Mouse (Mus musculus) hindbrain, embryonic 16.5 days (tissue): Measurements from ENCODE around the gene Map3k6. TPM values are rescaled to one million over a fixed set of nuclear protein-coding genes. Genes with fewer than 3 reads are reported as not detected.

Source experiments
- ATAC-seq: fragments of 200-750 bp; cut with Nextera tagmentation; 2 replicates; pipeline ENCODE4 v1.8.0; 2017; ENCODE audit warnings: moderate TSS enrichment, moderate library complexity
- H3K27ac ChIP-seq: fragments of 300-500 bp; sonication (generic); 2 replicates; pipeline ENCODE4 v1.5.1; 2014; ENCODE audit warnings: low read depth, mild to moderate bottlenecking, control low read depth, low read length, moderate library complexity
- H3K27me3 ChIP-seq: fragments of 300-500 bp; sonication (generic); replicated peaks from 2 replicates; pipeline ENCODE4 v1.6.1; 2014; ENCODE audit warnings: low read length; ENCODE audit not compliant: control insufficient read depth, insufficient read depth
- H3K36me3 ChIP-seq: fragments of 300-500 bp; sonication (generic); 2 replicates; pipeline ENCODE4 v1.6.1; 2014; ENCODE audit warnings: mild to moderate bottlenecking, low read length, moderate library complexity, mixed read lengths; ENCODE audit not compliant: control insufficient read depth, insufficient read depth
- H3K4me1 ChIP-seq: fragments of 300-500 bp; sonication (generic); 2 replicates; pipeline ENCODE4 v1.6.1; 2014; ENCODE audit warnings: low read depth, low read length; ENCODE audit not compliant: control insufficient read depth, insufficient read depth
- H3K4me2 ChIP-seq: fragments of 300-500 bp; sonication (generic); 2 replicates; pipeline ENCODE4 v1.6.1; 2014; ENCODE audit warnings: mild to moderate bottlenecking, low read length, control low read depth, moderate library complexity
- H3K4me3 ChIP-seq: fragments of 300-500 bp; sonication (generic); 2 replicates; pipeline ENCODE4 v1.5.1; 2014; ENCODE audit warnings: mild to moderate bottlenecking, low read length, control low read depth, moderate library complexity
- H3K9ac ChIP-seq: fragments of 300-500 bp; sonication (generic); 2 replicates; pipeline ENCODE4 v1.6.1; 2014; ENCODE audit warnings: low read depth, mild to moderate bottlenecking, control low read depth, low read length, moderate library complexity
- H3K9me3 ChIP-seq: fragments of 300-500 bp; sonication (generic); 2 replicates; pipeline ENCODE4 v1.6.1; 2014; ENCODE audit warnings: mild to moderate bottlenecking, low read length, moderate library complexity; ENCODE audit not compliant: control insufficient read depth
- WGBS: fragments of 180-500 bp; shearing (Covaris S2); extraction: QIAGEN DNeasy Blood & Tissue Kit; methylation state at CpG from one replicate; pipeline ENCODE4 v1.1.7; 2014; 5-methylcytosine and 5-hydroxymethylcytosine counted together
- polyA plus RNA-seq: library from polyadenylated mRNA; unstranded; fragments of >200 nt; fragmentation: Nextera tagmentation; extraction: Ambion mirVana; gene quantifications from 2 replicates; pipeline ENCODE4 v1.2.1, GENCODE M21; 2015

Map3k6 gene
- polyA plus RNA-seq, 1 experiment from 2014 or later = 4.2 TPM

- H3K4me3 ChIP-seq = no peak overlapping the region
- H3K9ac ChIP-seq = no peak overlapping the region
- H3K27ac ChIP-seq = 0 out of 2 replicates have a peak overlapping the region, but pooled peaks have one; percentile 25
- no peaks in the 10 kb centered on the region for H3K27me3 ChIP-seq
- H3K36me3 ChIP-seq = no peaks in the 10 kb centered on the region
- peaks cover 12% of the 10 kb centered on the region for H3K4me1 ChIP-seq
- WGBS = 47% methylated on average over 7 of the region's 7 CpGs
- no peak overlapping the region for H3K4me2 ChIP-seq
- no peaks in the 10 kb centered on the region for H3K9me3 ChIP-seq
- ATAC-seq = no peak
Measured at GRCm38 (mm10) chr4:133281513-133281912, 40.9 kb downstream of the Map3k6 start.

DNA sequence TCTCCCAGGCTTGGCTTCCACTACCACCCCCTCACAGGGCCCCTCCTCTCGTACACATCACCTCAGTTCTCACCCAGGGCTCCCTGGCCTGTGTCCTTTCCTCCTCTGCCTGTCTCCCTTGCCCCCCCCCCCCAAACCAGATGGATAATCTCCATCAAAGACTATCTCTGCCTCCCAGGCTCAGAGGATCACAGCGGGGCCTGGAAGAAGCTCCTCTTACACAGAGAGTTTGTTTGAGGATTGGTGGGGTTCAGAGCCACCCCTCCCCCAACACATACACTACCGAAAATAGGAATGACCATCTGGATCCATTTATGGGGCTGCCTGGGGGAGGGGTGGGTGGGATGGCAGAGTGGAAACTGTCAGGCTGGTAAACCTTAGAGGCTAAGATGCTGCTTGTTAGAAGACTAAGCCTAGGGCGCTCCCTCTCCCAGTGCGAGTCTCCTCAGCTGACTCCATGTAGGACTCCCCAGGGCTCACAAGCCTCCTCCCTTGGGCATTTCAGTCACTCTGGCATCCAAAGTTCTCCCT lies 41.4 kb downstream of the Map3k6 start:
- Histone ChIP-seq H3K36me3 (no peaks in the 10 kb centered on the region), H3K4me1 (peaks cover 9% of the 10 kb centered on the region; the same call in 1 of the 2 replicates), H3K4me2 (no peak overlapping the region), H3K4me3 (no peak overlapping the region), H3K9me3 (no peaks in the 10 kb centered on the region), H3K27ac (peak overlapping the region; percentile 44; the same call in 1 of the 2 replicates), H3K27me3 (no peaks in the 10 kb centered on the region), H3K9ac (peak overlapping the region; percentile 22; the same call in 1 of the 2 replicates)
- WGBS = 24% methylated on average over 5 of the region's 5 CpGs
- no peak for ATAC-seq

DNA sequence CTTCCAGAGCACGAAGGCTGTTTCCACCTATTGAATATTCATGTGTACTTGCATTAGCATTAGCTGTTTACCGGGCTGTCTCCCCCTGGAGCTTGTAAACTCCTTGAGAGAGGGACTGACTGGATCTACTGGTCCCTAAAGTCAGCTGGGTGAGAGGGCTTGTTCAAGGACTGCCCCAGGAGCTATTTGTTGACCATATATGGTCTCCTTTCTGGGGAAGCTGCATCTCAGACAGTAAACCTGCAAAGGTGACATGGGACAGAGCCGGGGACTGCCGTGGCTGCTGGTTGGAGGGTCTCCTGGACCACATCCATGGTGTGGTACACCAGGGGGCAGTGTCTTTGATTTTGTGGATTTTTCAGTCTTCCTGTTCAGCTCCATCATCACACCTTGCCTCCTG lies 42.0 kb downstream of the Map3k6 start:
- no peak overlapping the region for H3K4me3 ChIP-seq
- H3K9ac ChIP-seq = no peak overlapping the region; the same call in 1 of the 2 replicates
- H3K36me3 ChIP-seq = no peaks in the 10 kb centered on the region
- H3K4me1 ChIP-seq = peaks cover 9% of the 10 kb centered on the region; the same call in 1 of the 2 replicates
- H3K27me3 ChIP-seq = no peaks in the 10 kb centered on the region
- H3K27ac ChIP-seq = peak overlapping the region; percentile 44; the same call in 1 of the 2 replicates
- ATAC-seq = no peak
- 28% methylated on average over 4 of the region's 4 CpGs for WGBS
- no peak overlapping the region for H3K4me2 ChIP-seq
- H3K9me3 ChIP-seq = no peaks in the 10 kb centered on the region

DNA sequence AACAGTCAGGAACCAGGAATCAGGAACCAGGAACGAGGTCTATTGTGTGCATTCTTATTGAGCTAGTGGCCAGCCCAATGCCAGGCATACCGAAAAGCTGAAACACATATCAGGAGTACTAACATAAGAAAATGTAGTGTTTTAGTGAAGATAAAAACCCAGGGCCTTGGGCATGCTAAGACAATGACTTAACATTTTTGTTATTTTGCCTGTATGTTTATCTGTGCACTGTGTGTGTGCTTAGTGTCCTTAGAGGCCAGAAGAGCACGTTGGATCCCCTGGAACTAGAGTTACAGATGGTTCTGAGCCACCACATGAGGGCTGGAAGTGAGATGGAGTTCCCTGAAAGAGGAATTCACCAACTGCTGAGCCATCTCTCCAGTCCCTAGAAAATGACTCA lies 44.7 kb downstream of the Map3k6 start:
- 77% methylated on average over 3 of the region's 3 CpGs for WGBS
- Histone ChIP-seq H3K36me3 (no peaks in the 10 kb centered on the region), H3K9me3 (no peaks in the 10 kb centered on the region), H3K27ac (no peak overlapping the region), H3K4me1 (peaks cover 6% of the 10 kb centered on the region; the same call in 1 of the 2 replicates), H3K27me3 (no peaks in the 10 kb centered on the region), H3K9ac (no peak overlapping the region), H3K4me3 (no peak overlapping the region), H3K4me2 (no peak overlapping the region)
- ATAC-seq = no peak

DNA sequence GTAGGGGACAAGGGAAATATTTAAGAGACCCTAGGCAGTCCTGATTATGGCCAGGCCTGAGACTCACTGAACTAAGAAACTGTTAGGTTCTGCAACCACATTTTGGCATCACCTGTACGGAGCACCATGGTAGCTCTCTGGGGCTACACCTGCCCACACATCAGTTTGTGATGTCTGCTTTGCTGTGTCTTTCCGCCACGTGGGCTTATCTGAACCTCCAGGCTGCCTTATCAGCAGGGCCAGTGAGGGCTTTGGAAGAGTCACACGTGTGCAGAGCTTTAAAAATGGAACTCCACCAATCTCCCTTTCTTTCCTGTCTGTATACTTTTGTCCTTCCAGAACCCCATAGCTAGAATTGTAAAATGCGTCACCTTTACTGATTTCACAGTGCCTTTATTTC lies 45.3 kb downstream of the Map3k6 start:
- Histone ChIP-seq H3K27ac (no peak overlapping the region), H3K4me1 (peaks cover 6% of the 10 kb centered on the region; the same call in 1 of the 2 replicates), H3K36me3 (no peaks in the 10 kb centered on the region), H3K9me3 (no peaks in the 10 kb centered on the region), H3K4me3 (no peak overlapping the region), H3K27me3 (no peaks in the 10 kb centered on the region), H3K9ac (no peak overlapping the region), H3K4me2 (no peak overlapping the region)
- WGBS = 85% methylated on average over 5 of the region's 5 CpGs
- ATAC-seq = no peak

DNA sequence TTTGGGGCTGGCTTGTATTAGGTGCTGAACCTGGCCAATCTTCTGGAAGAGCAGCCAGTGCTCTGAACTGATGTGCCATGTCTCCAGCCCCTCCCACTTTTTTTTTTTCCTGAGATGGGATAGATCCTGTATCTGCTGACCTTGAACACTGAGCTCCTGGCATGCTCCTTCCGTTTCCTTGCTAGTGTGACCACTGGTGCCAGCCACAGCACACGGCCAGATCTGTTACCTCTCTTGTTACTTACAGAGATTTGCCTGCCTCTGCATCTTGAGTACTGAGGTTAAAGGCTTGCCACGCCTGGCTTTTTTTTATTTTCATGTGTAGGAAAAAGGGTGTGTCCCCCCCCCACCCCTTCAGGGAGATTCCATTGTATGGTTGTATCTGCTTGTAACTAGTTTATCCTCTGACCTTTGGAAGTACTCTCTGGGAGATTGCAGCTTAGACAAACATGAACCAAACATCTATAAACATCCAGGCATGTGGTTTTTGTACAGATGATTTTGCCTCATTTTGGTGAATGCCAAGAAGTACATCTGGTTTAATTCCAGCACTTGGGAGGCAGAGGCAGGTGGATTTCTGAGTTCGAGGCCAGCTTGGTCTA lies 46.0 kb downstream of the Map3k6 start:
- Histone ChIP-seq H3K27me3 (no peaks in the 10 kb centered on the region), H3K4me3 (no peak overlapping the region), H3K36me3 (no peaks in the 10 kb centered on the region; the same call in 1 of the 2 replicates), H3K9ac (no peak overlapping the region), H3K9me3 (no peaks in the 10 kb centered on the region), H3K4me1 (peaks cover 6% of the 10 kb centered on the region; the same call in 1 of the 2 replicates), H3K27ac (no peak overlapping the region), H3K4me2 (no peak overlapping the region)
- WGBS = 89% methylated on average over 4 of the region's 4 CpGs
- ATAC-seq = no peak

- Histone ChIP-seq H3K4me3 (no peak overlapping the region), H3K36me3 (peaks cover 16% of the 10 kb centered on the region), H3K27me3 (no peaks in the 10 kb centered on the region), H3K4me1 (peaks cover 4% of the 10 kb centered on the region; the same call in 1 of the 2 replicates), H3K27ac (no peak overlapping the region), H3K9ac (no peak overlapping the region), H3K9me3 (no peaks in the 10 kb centered on the region), H3K4me2 (no peak overlapping the region)
- no peak for ATAC-seq
- 94% methylated on average over 1 of the region's 1 CpGs for WGBS
Measured at GRCm38 (mm10) chr4:133291255-133291654, 50.6 kb downstream of the Map3k6 start.

DNA sequence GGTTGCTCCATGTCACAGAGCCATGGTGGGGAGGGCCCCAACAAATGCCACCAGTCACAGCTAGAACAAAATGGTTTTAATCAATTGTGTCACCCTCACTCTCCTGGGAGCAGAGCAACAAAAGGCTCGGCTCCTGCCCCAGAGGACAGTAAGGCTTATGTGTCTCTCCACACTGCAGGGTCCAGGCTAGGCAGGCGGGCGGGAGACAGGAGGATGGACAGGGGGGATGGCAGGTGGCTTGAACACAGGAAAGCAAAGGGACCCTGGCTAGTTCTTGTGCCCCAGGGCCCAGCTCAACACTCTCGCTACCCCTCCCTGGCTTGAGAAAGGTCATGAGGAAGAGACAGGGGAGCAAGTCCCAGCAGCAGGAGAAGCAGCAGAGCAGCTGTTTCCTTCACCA lies 51.8 kb downstream of the Map3k6 start:
- Histone ChIP-seq H3K4me1 (peaks cover 4% of the 10 kb centered on the region; the same call in 1 of the 2 replicates), H3K36me3 (peaks cover 16% of the 10 kb centered on the region), H3K27ac (no peak overlapping the region), H3K9me3 (no peaks in the 10 kb centered on the region), H3K4me3 (no peak overlapping the region), H3K9ac (no peak overlapping the region), H3K27me3 (no peaks in the 10 kb centered on the region), H3K4me2 (no peak overlapping the region)
- 53% methylated on average over 4 of the region's 4 CpGs for WGBS
- no peak for ATAC-seq

- no peaks in the 10 kb centered on the region for H3K27me3 ChIP-seq
- 16% methylated on average over 24 of the region's 24 CpGs for WGBS
Measured at GRCm38 (mm10) chr4:133292901-133293843, 52.6 kb downstream of the Map3k6 start.

More at GRCm38 (mm10) chr4:133292901-133293843, 52.6 kb downstream of the Map3k6 start:
- Histone ChIP-seq H3K27ac (no peak overlapping the region; the same call in 1 of the 2 replicates), H3K36me3 (peaks cover 16% of the 10 kb centered on the region), H3K9ac (peak overlapping the region; percentile 49), H3K4me2 (no peak overlapping the region), H3K9me3 (no peaks in the 10 kb centered on the region), H3K4me1 (peaks cover 11% of the 10 kb centered on the region), H3K4me3 (no peak overlapping the region)
- ATAC-seq = 0 out of 2 replicates have a peak, but pooled peaks have one; percentile 37
